17 mouse cellular contexts compared by ENCODE assay signal in genomic region chr2:119389992-119390391, GRCm38 (mm10). TPM values are rescaled to one million over a fixed set of nuclear protein-coding genes. Genes with fewer than 3 reads are reported as not detected.
"Had no signal": no experiment of that assay in that cellular context is flagged by ENCODE, and none has a peak within 500 bp of the region (broad histone marks: within the 10 kb centered on the region; RNA-seq: fewer than 3 reads in every experiment).

No protein-coding gene starts in this region.

- DNase-seq: liver, embryonic 13.5 days; liver, postnatal 0 days; right cerebral cortex, postnatal 14 days; thymus, adult 2 months; thymus, postnatal 25 days; thymus, postnatal 4 days had no signal

- H3K9ac ChIP-seq: liver, embryonic 13.5 days; liver, embryonic 15.5 days; liver, postnatal 0 days; lung, embryonic 15.5 days; midbrain, embryonic 13.5 days; midbrain, embryonic 15.5 days; neural tube, embryonic 12.5 days; stomach, embryonic 15.5 days had no signal

- ATAC-seq: liver, postnatal 0 days; midbrain, embryonic 13.5 days; midbrain, embryonic 15.5 days had no signal

- H3K4me2 ChIP-seq: liver, embryonic 13.5 days; liver, embryonic 15.5 days; lung, embryonic 15.5 days; midbrain, embryonic 11.5 days; midbrain, embryonic 13.5 days; midbrain, embryonic 15.5 days; neural tube, embryonic 12.5 days; stomach, embryonic 15.5 days had no signal

- H3K9me3 ChIP-seq: liver, embryonic 13.5 days; liver, embryonic 15.5 days; lung, embryonic 15.5 days; megakaryocyte, embryonic 14.5 days; midbrain, embryonic 13.5 days; midbrain, embryonic 15.5 days; neural tube, embryonic 12.5 days; stomach, embryonic 15.5 days had no signal

- H3K27ac ChIP-seq: liver, embryonic 13.5 days; liver, embryonic 15.5 days; lung, embryonic 15.5 days; macrophage; midbrain, embryonic 13.5 days; midbrain, embryonic 15.5 days; neural tube, embryonic 12.5 days; stomach, embryonic 15.5 days; stomach, postnatal 0 days had no signal

- H3K4me3 ChIP-seq: liver, embryonic 13.5 days; liver, embryonic 15.5 days; lung, embryonic 15.5 days; megakaryocyte, embryonic 14.5 days; midbrain, embryonic 13.5 days; midbrain, embryonic 15.5 days; neural tube, embryonic 12.5 days; stomach, embryonic 15.5 days had no signal

- H3K4me1 ChIP-seq: liver, embryonic 13.5 days; liver, embryonic 15.5 days; lung, embryonic 15.5 days; midbrain, embryonic 13.5 days; midbrain, embryonic 15.5 days; neural tube, embryonic 12.5 days; stomach, embryonic 15.5 days had no signal

- H3K27me3 ChIP-seq: liver, embryonic 13.5 days; liver, embryonic 15.5 days; lung, embryonic 15.5 days; megakaryocyte, embryonic 14.5 days; midbrain, embryonic 13.5 days; midbrain, embryonic 15.5 days; neural tube, embryonic 12.5 days; stomach, embryonic 15.5 days had no signal

RNA-seq across cellular contexts. Expression of gene Chac1, which starts 39.0 kb away (rescaled TPM):
- total RNA-seq: monocyte, adult 5-6 weeks had no signal
